15 mouse cellular contexts compared by ENCODE assay signal in the genomic region with DNA sequence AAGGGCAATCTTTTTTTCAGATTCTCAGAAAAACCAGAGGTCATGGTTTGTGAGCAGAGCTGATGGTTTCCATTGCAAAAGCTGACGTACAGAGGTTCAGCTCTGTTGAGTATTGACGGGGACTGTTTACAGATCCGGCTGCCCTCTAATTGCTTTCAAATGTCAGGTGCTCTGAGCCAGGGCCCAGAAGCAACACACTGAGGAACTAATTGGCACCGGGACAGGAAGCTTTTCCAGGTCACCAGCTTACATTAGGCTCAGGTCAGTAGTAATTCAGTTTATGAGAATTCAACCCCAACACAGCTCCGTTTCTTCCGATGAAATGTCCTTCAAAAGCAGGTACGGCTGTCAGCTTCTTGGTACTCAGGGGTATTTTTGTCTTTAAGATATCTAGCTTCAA.
DNase-seq lines count a peak whose midpoint lies in the region; ATAC-seq lines count a peak whose summit lies in the region.
"Had no signal": no experiment of that assay in that cellular context is flagged by ENCODE, and none has a peak within 500 bp of the region (broad histone marks: within the 10 kb centered on the region; RNA-seq: fewer than 3 reads in every experiment).

No protein-coding gene starts in this region.

- no peaks in the 10 kb centered on the region for H3K4me1 ChIP-seq in forebrain, embryonic 12.5 days
- H3K4me1 ChIP-seq in forebrain, embryonic 11.5 days (replicated peaks; ENCODE audit: control insufficient read depth, insufficient read depth, low read length), result no peaks in the 10 kb centered on the region
- H3K4me1 ChIP-seq: embryonic facial prominence, embryonic 12.5 days; hindbrain, embryonic 15.5 days; limb, embryonic 15.5 days; neural tube, embryonic 12.5 days had no signal

- 41% methylated on average over 7 of the region's 7 CpGs for WGBS in forebrain, embryonic 12.5 days
- 39% methylated on average over 7 of the region's 7 CpGs for WGBS in forebrain, embryonic 11.5 days

- H3K9me3 ChIP-seq in forebrain, embryonic 12.5 days, result no peaks in the 10 kb centered on the region
- no peaks in the 10 kb centered on the region for H3K9me3 ChIP-seq in forebrain, embryonic 11.5 days (ENCODE audit: control insufficient read depth, low read length)
- H3K9me3 ChIP-seq: embryonic facial prominence, embryonic 12.5 days; hindbrain, embryonic 15.5 days; limb, embryonic 15.5 days; neural tube, embryonic 12.5 days had no signal

- intact Hi-C loops in heart, postnatal 36 days (cut with DNase I), result no loop called here

- no peak overlapping the region for H3K4me3 ChIP-seq in forebrain, embryonic 12.5 days (replicated peaks)
- H3K4me3 ChIP-seq in forebrain, embryonic 11.5 days (ENCODE audit: low read depth, low read length), result no peak overlapping the region
- H3K4me3 ChIP-seq: embryonic facial prominence, embryonic 12.5 days; gastrocnemius, adult 2 months; hindbrain, embryonic 15.5 days; limb, embryonic 15.5 days; neural tube, embryonic 12.5 days had no signal

- no peaks in the 10 kb centered on the region for H3K36me3 ChIP-seq in forebrain, embryonic 12.5 days (replicated peaks)
- no peaks in the 10 kb centered on the region for H3K36me3 ChIP-seq in forebrain, embryonic 11.5 days (ENCODE audit: control insufficient read depth, insufficient read depth, low read length)
- H3K36me3 ChIP-seq: embryonic facial prominence, embryonic 12.5 days; hindbrain, embryonic 15.5 days; limb, embryonic 15.5 days; neural tube, embryonic 12.5 days had no signal

- H3K4me2 ChIP-seq in forebrain, embryonic 12.5 days, result no peak overlapping the region
- no peak overlapping the region for H3K4me2 ChIP-seq in forebrain, embryonic 11.5 days (ENCODE audit: low read depth, low read length, severe bottlenecking)
- H3K4me2 ChIP-seq: embryonic facial prominence, embryonic 12.5 days; hindbrain, embryonic 15.5 days; limb, embryonic 15.5 days; neural tube, embryonic 12.5 days had no signal

- no peak for DNase-seq in forebrain, embryonic 11.5 days (ENCODE audit: low spot score)
- peak; percentile 8 for DNase-seq in right cerebral cortex, adult 18-20 months
- DNase-seq in right cerebral cortex, postnatal 36 days (ENCODE audit: low spot score in 2 of 2), result no peak
- DNase-seq in kidney, adult 8-10 months, result peak; percentile 8 to 12
- no peak for DNase-seq in gastrocnemius, postnatal 10 days
- DNase-seq in right cerebral cortex, postnatal 25 days, result no peak
- DNase-seq in heart, postnatal 36 days, result no peak
- DNase-seq: adrenal gland, postnatal 10 days; gastrocnemius, adult 2 months; lung, postnatal 4 days had no signal

- H3K27ac ChIP-seq in forebrain, embryonic 12.5 days, result no peak overlapping the region
- no peak overlapping the region for H3K27ac ChIP-seq in forebrain, embryonic 11.5 days (ENCODE audit: low read depth, low read length)
- H3K27ac ChIP-seq: embryonic facial prominence, embryonic 12.5 days; gastrocnemius, adult 2 months; hindbrain, embryonic 15.5 days; limb, embryonic 15.5 days; neural tube, embryonic 12.5 days had no signal

- H3K27me3 ChIP-seq in forebrain, embryonic 12.5 days, result no peaks in the 10 kb centered on the region
- no peaks in the 10 kb centered on the region for H3K27me3 ChIP-seq in forebrain, embryonic 11.5 days (ENCODE audit: control insufficient read depth, insufficient read depth, low read length)
- H3K27me3 ChIP-seq: embryonic facial prominence, embryonic 12.5 days; hindbrain, embryonic 15.5 days; limb, embryonic 15.5 days; neural tube, embryonic 12.5 days had no signal

- H3K9ac ChIP-seq in forebrain, embryonic 12.5 days, result no peak overlapping the region
- no peak overlapping the region for H3K9ac ChIP-seq in forebrain, embryonic 11.5 days (ENCODE audit: low read length)
- H3K9ac ChIP-seq: embryonic facial prominence, embryonic 12.5 days; hindbrain, embryonic 15.5 days; limb, embryonic 15.5 days; neural tube, embryonic 12.5 days had no signal

- peak; percentile 65 for ATAC-seq in forebrain, embryonic 12.5 days (ENCODE audit: low FRiP score)
- ATAC-seq in forebrain, embryonic 11.5 days (replicated peaks; ENCODE audit: low FRiP score), result no peak

Comparison
In these comparisons a context has a peak if more than half of its experiments do, and no peak if none do; other contexts are left out.
1. DNase-seq: peak in right cerebral cortex, adult 18-20 months (single experiment) and kidney, adult 8-10 months (2 of 2); none in forebrain, embryonic 11.5 days (single experiment), right cerebral cortex, postnatal 36 days (0 of 2), gastrocnemius, postnatal 10 days (single experiment), right cerebral cortex, postnatal 25 days (single experiment) and heart, postnatal 36 days (0 of 2).